Mouse (Mus musculus): ENCODE measurements around the gene Cenps.

DNA sequence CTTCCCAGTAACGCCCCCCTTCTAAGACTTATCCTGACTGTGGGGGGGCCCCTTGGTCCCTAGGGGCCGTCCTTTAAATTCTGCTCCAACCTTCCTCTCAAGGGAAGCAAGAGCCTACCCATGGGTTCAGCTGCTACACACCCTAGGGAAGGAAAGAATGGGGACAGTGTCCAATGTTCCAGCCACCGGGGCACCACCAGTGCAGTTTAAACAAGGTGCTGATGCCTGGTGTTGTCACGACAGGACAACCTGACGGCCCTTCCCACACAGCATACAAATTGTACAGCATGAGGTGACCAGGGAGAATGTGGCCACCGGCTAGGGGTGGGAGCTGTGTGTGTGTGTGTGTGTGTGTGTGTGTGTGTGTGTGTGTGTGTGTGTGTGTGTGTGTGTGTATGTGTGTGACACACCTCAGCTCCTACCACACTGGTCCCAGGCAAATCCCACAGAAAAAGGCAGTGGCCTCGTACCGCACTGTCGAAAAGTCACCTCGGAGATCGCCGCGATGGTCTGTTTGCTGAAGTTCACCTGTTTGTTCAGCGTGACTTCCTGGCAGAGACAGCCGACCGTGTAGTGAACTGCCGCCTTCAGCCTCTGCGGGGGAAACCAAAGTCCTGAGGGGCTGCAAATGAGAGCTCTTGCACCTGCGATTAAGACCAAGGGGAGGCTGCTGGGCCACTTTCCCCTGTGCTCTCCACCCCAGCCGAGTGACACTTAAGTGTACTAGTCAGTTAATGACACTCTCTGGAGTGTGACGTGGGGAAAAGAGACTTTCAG, 5.5 kb downstream of the Cenps start:
- TF ChIP-seq CTCF (IDR thresholded peaks at IDR 0.05; ENCODE audit: low read depth) = no peak
- TF ChIP-seq EP300 (IDR thresholded peaks at IDR 0.05; ENCODE audit: low read depth) = no peak
